Mouse (Mus musculus): Measurements from ENCODE around the gene Entpd1.

DNA sequence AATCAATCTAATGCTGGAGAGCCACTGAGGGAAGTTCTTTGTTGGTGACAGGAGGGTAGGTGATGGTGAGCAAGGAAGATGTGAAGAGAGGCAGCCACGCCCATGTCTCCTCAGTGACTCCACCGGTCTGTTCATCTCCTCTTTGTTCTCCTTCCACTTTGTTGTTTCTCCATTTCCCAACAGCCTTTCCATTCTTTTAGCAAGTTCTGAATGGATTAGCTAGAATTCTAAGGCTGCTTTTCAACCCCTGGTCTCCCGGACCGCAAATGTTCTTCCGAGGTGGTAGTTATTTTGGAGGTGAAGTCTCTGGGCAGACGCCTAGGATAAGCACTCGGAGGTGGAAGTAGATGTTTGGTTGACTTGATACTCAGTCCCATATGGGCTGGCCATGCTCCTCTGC, 72.4 kb downstream of the Entpd1 start:
- TF ChIP-seq TAL1 (conservative IDR thresholded peaks at IDR 0.05; ENCODE audit: low read depth, low read length), result no peak
- no peak for TF ChIP-seq CTCF (IDR thresholded peaks at IDR 0.05; ENCODE audit: low read depth, low read length)

All from G1E (cell line).